Mouse (Mus musculus) embryo, embryonic 11 days (tissue): ENCODE measurements around the gene 1700092M07Rik.

Experiments
- DNase-seq: peaks from one replicate; pipeline ENCODE4 v3.0.0-alpha.2; 2015

1700092M07Rik gene

DNA sequence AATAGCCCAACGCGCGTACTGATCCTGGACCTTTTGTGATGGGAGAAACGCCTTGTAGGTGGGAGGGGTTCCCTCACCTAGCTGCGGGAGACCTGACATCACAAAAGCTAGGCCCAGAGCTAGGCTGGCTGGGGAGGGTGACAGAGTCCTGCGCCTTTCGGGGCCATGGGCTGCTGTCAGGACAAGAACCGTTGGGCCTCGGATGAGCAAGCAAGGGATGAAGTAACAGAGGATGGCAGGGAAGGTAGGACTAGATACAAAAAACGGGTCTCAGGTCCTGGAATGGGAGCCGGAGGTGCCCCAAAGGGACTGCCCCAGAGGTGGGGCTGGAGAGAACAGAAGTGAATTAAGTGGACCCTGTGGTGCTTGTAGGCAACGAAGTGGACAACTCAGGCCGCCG lies at the start of gene 1700092M07Rik:
Gene 1700092M07Rik (plus strand): TSS at position 116 of the 400 bp plus-strand sequence.
- DNase-seq, result no peak

DNA sequence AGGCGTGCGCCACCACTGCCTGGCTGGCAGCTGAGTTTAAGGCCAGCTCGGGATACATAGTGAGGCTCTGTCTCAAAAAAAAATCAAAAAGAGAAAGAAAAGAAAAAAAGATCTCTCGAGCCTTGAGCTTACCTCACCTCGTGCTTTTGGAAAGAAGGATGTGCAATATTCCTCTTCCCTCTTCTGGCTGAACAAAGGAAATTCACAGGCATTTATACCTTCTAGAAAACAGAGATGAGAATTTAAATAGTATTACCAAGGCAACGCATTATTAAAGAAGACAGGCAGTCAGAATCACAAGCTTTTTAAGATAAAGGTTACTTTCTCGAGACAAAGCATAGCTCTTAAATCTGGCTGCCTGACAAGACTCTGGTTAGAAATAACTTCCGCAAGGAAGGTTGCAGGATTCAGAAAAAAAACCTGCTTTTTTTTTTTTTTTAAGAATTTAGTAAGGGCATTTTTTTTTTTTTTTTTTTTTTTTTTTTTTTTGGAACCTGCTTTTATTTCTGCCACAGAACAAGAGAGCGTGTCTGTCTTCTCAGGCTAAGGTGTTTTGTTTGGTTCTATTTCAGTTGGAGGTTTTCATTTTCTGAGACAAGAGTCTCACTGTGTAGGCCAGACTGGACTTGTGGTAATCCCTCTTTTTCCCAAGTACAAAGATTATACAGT lies 48.5 kb upstream of the 1700092M07Rik start:
- no peak for DNase-seq

DNA sequence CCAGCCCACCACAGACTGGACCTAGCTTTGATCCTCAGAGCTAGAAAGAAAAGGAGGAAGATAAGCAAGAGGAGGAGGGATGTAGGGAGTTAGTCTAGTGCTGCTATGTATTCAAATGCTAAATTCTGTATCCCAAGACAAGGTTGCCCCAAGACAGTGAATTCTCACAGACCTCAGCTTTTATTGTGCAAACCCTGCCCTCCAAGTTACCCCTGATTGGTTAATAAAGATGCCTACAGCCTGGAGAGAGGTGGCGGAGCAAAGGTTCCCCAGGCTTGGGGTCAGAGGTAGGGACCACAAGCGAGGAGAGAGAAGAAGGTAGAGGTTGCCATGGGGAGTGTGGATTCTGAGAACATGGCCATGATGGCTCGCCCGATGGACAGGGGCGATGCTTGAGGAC lies 47.8 kb upstream of the 1700092M07Rik start:
- DNase-seq, result no peak

DNA sequence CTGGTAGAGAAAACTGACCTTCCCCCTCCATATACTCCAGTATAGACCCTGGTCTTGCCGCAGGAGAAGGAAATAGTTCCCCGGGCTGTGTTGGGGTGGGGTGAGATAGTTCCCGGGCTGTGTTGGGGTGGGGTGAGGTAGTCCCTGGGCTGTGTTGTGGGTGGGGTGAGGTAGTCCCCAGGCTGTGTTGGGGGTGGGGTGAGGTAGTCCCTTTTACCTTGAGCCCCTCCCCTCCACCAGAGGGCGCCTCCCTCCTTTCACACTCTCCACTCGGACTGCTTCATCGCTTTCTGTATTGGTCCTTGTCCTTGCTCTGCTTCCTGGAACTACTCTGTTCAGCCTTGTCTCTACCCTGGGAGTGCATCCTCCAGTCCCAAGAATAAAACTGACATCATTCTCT lies 45.2 kb upstream of the 1700092M07Rik start:
- no peak for DNase-seq

DNA sequence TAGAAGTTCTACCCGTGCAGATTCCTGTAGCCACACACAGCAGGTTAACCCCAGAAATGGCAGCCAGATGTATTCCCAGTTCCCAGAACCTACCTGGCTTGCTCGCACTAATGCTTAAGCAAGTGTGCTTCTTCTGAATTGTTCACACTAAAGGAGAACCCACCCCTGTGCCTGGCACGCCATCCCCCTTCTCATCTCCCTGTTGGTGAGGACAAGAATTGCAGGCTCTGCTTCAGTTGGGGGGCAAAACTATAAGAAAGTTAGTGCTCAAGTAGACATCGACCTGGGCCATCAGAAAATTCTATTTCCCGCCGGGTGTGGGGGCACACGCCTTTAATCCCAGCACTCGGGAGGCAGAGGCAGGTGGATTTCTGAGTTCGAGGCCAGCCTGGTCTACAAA lies 40.9 kb upstream of the 1700092M07Rik start:
- no peak for DNase-seq

DNA sequence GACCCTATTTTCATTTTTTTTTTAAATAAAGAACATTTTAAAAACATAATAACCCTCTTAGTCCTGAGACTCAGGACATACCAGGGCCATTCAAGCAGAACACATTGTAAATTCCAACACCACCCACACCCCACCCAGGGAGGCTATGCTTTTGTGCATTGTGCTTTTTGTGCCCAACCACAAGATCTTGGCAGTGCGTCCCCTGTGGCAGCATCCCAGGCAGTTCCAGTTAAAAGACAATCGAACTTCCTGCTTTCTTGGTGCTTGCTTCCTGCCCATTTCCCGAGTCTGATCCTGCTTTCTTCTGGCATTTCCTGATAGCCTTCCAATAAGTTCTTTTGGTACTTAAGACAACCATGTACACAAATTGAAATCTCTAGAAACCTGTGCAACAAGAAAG lies 38.1 kb upstream of the 1700092M07Rik start:
- no peak for DNase-seq

DNA sequence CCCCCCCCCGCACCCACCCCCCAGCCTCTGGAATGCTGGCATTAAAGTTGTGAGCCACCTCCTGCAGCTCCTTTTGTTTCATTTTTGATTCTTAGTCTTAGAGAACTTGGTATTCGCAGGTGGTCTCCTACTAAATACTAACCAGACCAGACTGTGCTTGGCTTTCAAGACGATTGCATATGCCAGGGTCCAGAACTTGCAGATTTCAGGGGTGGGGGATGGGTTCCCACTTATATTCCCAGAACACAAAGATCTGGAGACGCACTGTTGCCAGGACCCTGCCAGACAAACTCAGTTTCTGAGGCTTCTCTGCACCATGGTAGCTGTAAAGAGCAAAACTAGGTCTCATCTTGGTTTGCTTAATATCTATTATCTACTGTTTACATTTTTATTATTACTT lies 36.9 kb upstream of the 1700092M07Rik start:
- no peak for DNase-seq

DNA sequence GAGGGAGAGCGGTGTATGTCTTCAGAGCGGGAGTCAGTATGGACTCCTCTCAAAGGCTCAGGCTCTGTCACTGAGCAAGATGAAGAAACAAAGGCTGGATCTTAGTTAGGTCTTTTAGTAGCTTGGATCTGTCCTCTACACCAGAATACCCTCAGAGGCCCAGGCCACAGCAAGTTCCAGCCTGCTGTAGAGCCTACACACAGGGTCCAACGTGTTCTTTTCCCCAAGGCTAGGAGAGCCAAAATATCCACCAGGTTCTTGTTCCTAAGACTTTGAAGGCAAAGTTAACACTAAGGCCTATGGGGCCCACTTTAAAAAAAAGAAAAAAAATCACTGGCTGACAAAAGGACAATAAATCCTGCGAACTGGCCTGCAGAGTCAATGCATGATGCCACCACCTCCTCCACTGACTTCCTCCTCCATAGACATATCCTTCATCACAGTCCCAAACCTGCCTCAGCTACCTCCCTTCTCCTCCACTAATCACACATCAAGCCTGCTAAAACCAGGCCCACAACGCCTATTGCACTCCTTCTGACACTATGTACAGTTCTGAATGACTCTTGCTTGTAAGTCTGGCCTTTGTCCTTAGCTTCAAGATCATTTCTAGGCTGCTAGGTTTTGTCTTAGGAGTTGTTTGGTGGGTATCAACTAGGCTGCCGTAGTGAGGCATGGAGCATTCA lies 35.4 kb upstream of the 1700092M07Rik start:
- DNase-seq, result no peak

DNA sequence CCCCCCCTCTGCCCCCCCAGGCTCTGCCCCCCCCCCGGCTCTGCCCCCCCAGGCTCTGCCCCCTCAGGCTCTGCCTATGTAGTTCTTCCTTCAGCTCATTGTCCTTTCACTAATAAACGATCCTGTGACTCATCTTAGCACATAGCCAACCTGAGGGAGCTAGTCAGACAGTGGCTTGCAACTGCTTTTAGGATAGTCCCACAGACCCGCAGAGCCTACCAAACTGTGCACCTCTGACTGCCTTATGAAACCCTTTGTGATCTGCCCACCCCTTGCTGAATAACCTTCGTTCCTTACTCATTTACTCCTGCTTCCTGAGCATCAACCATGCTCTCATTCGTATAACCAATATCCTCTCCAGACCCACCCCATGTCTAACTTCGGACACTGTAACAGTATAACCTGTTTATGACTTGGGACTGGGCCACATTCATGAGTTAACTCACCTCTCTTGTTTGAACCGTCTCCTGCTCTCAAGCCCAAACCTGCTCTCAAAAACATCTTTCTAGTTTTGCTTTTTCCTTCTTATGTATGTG lies 34.3 kb upstream of the 1700092M07Rik start:
- DNase-seq, result no peak

DNA sequence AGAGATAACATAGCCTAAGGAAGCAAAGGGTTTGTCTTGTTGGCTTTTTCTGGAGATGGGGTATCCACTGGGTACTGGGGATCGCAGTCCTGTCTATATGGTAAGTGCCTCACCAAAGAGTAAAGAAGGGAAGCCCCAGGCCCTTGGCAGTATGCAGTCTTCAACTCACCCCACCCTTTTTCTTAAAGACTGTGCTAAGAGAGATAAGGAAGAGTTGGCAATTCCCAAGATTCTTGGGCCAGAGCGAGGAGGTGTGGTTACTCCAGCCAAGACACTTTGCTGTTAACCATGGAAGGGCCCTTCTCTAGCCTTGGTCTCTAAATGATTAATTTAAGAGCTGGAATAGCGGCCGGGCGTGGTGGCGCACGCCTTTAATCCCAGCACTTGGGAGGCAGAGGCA lies 33.6 kb upstream of the 1700092M07Rik start:
- no peak for DNase-seq

DNA sequence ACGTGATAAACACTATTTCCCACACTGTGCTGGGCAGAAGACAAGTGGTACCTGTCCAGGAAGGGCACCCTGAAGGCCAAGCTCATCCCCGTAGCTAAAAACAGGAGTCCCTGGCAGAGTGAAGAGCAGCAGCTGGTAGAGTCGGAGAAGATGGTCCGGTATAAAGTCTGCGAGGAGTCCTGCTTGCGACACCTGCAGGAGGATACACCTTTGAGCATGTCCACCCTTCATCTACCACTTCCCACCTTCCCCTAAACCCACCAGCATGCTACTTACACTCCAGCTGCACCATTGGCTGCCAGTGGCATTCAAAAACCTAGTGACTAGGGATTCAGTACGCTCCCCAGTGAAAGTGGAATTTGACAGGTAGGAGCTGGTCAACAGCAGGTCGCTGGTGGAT lies 31.6 kb upstream of the 1700092M07Rik start:
- no peak for DNase-seq

DNA sequence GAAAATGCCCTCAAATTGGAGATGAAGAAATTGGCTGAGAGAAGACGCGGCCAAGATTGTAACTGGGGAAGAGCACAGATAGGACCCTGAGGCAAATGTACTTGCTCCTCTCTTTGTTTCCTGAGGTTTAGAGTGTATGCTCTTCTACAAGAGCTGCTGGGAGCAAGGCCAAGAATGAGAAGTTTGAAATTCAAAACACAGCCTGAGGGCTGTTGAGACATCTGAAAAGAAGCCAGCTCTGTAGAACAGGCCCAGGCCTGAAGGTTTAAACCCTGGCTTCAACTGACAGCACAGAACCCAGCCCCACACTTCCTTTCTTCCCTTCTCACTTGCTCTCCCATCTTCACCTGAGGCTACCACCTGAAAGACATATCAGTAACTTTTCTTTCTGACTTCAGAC lies 30.5 kb upstream of the 1700092M07Rik start:
- DNase-seq, result no peak

DNA sequence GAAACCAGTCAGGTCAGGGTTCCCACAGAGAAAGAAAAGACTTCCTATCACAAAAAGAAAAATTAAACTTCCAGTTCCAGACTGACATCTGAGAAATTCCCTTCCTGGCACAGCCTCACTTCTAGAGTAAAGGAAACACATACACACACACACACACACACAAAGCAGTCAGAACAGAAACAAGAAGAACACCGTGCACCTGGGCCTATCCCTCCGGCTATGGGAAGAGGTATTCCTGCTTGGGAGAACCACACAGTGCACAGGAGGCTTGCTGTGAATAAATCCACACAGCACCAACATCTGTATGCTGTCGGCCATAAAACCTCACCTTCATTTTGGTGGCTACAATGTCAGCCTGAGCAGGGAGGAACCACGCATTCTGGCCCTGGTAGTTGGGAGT lies 29.0 kb upstream of the 1700092M07Rik start:
- no peak for DNase-seq

DNA sequence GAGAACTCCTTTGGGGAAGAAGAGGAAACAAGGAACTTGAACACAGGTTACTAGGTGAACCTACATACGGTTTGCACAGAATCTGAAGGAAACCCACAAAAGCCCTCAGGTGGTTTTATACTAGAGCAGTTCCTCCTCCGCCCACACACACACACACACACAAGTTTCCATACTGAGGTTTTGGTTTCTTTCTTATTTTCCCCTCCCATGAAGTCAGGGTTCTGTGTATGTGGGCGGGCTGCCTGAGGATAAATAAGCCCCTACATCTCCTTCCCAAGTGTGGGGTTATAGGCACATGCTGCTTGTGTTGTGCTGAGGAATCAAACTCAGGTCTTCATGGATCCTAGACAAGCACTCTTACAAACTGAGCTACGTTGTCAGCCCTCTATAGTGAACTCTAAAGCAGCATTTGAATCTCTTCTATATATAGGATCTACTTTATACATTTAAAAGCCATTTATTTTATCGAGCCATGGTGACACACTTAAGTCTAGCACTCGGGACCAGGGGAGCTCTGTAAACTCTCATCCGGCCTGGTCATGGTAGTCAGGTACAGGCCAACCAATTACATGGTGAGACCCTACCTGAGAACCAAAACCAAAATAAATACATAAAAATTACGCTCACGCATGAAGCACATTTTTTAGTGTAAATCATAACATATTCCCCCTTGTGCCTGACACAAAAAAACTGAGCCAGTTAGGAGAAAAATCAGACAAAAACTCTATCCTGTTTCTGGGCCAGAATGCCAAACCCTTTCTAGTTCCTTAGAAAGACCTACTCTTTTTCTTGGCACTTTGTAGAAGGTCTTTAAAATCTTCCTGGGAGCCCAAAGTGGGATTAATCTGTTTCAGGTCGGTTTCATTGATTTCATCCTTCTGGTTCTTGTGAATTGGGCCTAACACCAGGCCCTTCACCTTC lies 28.3 kb upstream of the 1700092M07Rik start:
- no peak for DNase-seq

DNA sequence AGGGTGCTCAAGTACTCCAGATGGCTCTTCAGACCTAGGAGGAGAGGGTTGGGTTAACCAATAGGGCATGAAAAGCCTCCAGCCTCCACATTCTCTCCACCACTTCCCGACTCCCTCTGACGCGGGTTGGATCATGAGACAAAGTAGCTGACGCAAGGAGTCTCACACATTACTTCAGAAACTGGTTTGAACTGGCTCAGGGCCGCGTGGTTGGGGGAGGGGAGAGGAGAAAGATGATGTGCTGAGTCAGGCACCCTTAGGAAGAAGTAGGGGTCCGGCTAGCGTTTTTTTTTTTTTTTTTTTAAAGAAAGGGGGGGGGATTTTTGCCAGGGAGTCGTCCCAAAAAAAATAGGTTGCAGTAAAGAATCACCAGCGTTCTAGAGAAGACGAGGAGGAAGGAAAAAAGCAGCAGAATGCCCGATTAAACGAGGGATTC lies 27.6 kb upstream of the 1700092M07Rik start:
- DNase-seq, result peak; percentile 90

DNA sequence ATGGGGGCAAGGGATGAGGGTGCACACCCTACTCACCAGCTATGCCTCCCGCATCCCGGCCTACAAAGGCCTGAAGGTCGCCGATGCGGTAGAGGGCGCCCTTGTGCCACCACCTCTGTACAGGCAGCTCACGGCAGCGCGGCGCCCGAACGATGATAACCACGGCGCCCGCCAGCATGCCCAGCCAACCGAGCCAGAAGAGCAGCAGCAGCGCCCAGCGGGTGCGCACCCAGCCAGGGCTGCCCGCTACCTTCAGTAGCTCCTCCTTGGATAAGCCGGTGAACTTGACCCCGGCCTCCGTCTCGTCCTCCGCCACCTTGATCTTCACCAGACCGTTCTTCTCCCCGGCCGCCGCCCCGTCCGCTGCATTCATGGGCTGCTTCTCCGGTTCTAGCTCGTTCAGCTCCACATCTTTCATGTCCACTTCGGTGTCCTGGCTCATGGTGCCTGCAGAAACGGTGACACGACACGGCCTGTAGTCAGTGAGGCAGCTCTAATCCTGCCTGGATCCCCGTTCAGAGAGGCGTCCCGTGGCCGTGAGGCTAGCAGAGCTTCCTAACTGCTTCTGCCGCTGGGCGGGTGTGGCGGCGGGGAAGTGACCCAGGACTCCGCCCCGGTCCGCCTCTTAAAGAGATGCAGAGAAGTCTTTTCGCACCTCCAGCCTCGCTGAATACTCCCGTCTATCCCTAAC lies 27.1 kb upstream of the 1700092M07Rik start:
- DNase-seq, result peak; percentile 93

DNA sequence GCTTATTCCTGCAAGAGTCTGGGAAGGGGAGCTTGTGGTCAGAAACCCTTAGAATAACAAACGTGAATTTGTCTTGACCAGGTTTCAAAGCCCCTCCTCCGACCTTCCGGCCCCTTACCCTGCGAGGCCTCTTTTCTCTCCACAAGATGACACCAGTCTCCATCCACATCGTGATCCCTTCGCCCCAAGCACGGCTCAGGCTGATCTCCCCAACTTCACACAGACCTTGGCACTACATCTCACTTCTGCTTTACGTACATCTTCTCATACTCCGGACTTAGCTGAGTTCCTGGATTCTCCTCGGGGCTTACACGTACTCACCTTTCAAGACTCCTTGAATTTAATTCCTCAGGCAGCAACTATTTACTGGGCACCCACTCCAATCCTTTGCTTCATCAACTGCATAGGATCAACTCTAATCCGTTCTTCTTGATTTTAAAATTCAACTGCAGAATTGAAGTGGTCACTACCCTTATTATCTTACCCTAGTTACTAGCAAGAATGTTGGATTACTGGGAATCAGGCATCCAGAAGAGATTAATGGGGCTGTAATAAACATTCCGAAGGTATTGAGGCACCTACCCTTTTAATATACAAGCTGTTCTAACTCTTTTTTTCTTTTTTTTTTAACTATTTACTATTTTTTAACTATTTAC lies 26.4 kb upstream of the 1700092M07Rik start:
- DNase-seq, result no peak

DNA sequence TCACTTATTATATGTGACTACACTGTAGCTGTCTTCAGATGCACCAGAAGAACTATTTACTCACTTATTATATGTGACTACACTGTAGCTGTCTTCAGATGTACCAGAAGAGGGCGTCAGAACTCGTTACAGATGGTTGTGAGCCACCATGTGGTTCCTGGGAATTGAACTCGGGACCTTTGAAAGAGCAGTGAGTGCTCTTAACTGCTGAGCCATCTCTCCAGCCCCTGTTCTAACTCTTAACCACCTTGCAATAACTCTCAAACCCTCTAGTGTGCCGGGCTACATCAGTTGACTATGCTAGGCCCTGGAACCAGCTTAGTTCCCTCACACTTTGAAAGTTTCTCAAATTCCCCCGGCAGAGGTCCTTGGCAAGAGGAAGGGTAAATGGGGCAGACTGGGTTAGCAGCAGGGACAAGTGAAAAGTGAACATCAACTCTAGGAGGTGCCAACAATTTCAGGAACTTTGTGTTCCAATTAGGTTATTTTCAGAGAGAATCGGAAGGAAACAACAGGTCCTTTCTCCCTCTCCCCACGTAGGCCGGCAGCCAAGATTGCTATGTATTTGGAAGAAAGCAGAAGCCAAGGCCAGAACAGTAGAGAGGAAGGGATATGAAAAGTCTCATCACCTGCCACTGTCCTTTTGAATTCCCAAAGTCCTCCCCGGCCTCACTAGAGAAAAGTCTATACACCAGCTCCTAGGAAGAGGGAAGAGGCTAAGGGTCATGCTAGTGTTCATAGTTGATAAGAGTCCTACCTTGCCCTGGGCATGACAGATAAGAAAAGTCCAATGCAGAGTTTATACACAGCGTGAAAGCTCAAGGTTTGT lies 25.7 kb upstream of the 1700092M07Rik start:
- no peak for DNase-seq

DNA sequence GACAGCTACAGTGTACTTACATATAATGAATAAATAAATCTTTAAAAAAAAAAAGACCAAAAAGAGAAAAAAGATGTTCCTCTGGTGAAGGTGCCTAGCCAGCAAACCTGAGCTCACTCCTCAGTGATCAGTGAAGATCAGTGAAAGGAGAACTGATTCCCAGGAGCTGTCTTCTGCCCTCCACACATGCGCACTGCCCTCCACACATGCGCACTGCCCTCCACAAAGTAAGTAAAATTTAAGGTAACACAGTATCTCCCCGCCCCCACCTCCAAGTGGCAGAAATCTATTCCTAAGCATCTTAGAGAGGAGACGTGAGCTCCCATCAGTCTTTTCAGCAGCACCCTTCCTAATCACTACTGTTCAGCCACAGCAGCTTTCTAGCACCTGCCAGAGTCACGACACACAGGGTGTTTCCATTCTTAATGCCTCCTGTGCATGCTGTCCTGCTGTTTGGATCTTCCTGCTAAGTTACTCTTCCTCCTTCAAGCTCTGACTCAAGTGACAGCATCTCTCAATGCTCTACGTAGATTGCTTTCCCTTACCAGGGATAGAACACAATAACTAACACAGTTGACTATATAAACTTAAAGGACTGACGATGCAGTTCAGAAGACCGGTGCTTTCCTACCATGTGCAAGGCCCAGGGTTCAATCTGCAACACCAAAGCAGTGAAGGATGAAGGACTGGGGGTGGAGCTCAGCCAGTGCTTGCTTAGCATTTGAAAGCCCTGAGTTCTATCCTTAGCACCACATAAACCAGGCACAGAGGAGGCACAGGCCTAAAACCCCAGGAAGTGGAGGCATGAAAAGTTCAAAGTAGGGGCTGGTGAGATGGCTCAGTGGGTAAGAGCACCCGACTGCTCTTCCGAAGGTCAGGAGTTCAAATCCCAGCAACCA lies 24.4 kb upstream of the 1700092M07Rik start:
- no peak for DNase-seq
